Mouse (Mus musculus): ENCODE data around the gene Ppp1r9a.

Ppp1r9a gene

GRCm38 (mm10) chr6:5005491-5006275, 103.0 kb downstream of the Ppp1r9a start:
- DNase-seq (ENCODE audit: low read depth in 1 of 2, low spot score in 2 of 2) = no peak

DNA sequence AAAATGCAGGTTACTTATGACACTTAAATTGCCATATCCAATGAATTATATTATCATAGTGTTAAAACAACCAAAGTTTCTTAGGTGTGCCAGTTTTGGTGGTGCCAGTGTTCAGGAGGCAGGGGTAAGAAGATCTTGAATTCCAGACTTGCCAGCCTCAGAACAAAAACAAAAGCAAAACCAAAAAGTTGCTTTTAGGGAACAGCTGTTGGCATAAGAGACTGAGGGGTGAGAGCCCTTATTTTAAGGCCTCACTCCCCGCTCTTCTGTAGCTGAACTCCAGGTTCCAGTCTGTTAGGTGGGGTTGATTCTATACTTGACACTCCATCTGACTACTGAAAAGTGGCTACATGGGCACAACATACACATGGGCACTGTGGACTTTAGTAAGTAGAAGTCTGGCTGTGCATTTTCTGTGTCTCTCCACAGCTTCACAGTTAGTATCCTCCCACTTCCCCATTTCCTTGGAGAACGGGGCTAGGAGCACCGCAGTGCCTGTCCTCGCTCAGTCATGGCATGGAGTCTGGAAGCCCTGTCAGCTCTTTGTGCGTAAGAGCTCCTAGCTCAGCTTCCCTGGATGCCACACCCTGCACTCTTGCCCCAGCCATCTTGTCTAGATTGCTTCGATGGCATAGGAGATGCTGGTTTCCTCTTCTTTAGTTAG, 103.7 kb downstream of the Ppp1r9a start:
- DNase-seq (ENCODE audit: low read depth in 1 of 2, low spot score in 2 of 2) = peak in 1 of 2 experiments; percentile 5

GRCm38 (mm10) chr6:5008166-5008565, 105.4 kb downstream of the Ppp1r9a start:
- no peak for DNase-seq (ENCODE audit: low read depth in 1 of 2, low spot score in 2 of 2)

DNA sequence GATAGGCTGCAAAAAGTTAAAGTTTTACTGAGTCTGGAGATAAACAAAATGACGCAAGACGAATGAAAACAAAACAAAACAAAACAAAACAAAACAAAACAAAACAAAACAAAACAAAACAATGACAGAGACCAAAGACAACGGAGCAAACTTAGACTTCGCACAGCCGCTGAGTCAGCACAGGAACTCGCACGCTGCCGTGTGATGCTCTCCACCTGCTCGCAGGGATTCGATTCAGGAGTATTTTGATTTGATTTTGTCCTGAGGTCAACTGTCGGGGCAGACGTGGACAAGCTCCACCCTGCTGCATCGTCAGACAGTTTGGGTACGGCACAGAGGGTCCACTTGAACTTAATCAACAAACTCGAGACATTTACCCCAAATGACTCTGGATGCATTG, 105.9 kb downstream of the Ppp1r9a start:
- DNase-seq (ENCODE audit: low read depth in 1 of 2, low spot score in 2 of 2) = no peak

DNA sequence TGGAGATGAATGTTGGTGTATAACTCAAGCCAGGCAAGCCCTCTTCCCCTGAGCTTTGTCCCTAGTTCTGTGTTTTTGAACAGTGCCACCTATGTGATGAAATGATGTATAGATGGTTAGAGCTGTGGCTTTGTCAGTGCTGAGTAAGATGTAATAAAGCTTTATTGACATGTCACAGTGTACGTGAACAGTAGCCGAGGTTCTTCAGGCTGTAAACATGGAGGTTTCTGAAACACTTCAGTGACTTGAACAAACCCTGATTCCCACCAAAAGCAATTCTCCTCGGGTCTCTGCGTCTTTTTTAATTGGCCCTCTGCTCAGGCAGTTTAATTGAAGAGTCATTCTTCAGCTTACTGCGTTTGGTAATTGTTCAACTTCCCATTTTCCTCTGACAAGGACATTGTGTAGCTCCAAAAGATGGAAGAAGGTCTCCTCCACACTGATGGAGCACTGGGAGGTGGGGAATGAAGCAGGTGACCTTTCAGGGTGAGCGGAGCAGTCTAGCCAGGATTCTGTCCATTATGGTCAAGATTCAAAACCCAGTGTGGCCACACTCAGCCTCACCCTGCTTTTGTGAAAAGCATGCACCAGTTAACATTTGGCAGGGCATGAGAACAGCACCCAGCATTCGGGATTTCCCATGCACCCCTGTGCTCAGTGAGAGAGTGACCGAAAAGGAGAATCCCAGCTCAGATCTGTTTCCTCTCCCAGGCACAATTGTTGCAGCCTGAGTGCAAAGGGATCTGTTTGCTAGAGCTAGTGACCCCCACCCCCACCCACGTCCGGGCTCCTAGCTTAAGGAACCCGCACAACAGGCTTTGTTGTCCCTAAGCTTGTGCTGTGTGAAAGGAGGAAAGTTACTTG, 108.1 kb downstream of the Ppp1r9a start:
- DNase-seq (ENCODE audit: low read depth in 1 of 2, low spot score in 2 of 2) = no peak

GRCm38 (mm10) chr6:5012794-5013193, 110.1 kb downstream of the Ppp1r9a start:
- DNase-seq (ENCODE audit: low read depth in 1 of 2, low spot score in 2 of 2) = no peak

- no peak for DNase-seq (ENCODE audit: low read depth in 1 of 2, low spot score in 2 of 2)
Observed at GRCm38 (mm10) chr6:5014567-5014966, 111.8 kb downstream of the Ppp1r9a start.

- no peak for DNase-seq (ENCODE audit: low read depth in 1 of 2, low spot score in 2 of 2)
Observed at GRCm38 (mm10) chr6:5015173-5015572, 112.5 kb downstream of the Ppp1r9a start.

DNA sequence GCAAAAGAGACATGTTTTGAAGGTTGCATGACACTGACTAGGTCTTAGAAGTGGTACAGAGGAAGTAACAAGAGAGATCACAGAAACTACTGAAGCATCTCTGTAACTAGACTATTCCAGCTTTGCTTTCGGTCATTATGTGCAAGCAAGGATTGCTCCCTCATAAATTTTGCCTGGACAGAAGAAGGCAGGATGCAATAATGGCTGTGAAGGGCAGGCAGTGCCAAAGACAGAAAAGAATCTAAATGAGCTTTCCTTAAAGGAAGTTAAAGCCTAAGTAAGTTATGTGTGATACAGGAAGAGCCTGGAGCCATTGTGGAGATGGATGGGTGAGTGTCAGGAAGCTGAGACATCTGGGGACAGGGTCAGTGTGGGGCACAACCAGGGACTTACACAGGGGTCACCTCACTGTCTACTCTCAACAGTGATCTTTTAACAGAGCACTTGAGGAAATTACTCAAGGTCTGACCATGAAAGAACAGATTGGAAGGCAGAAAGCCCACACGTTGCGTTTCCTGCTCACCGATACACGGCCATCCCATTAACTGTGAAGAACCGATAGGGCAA, 115.3 kb downstream of the Ppp1r9a start:
- no peak for DNase-seq (ENCODE audit: low read depth in 1 of 2, low spot score in 2 of 2)

DNA sequence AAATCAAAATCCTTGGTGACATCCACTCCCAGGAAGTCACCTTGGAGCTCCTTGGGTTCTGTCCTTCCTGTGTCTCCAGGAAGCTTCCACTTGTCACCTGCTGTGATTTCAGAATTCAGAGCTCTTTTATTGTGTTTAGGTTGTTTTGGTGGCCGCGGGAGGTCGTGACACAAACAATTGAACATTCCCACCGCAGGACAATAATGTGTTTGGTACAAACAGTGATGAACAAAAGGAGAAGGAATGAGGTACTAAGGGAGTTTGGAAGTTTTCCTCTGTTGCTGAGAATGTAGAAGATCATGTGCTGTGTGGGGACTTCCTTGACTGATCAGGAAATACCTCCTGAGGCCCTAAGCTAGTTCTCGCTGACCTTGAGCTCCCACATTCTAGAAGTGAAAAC, 116.5 kb downstream of the Ppp1r9a start:
- no peak for DNase-seq (ENCODE audit: low read depth in 1 of 2, low spot score in 2 of 2)

DNA sequence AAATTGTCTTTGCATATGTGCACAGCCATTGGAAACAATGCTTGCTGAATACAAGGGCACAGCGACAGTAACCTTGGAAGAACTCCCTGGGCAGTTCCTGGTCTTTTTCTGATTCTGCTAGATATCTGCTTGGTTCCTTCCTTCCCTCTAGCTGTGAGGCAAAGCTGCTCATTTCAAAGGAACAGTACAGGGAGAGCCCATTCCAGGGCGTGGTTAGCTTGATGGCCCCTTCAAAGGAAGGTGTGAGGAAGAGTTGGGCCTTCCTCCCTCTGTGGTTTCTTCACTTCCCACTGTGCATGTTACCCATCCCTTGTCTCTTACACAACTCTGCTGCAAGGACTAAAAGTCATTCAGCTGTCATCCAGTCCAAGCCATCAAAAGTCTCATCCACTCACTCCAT, 117.3 kb downstream of the Ppp1r9a start:
- no peak for DNase-seq (ENCODE audit: low read depth in 1 of 2, low spot score in 2 of 2)

- no peak for DNase-seq (ENCODE audit: low read depth in 1 of 2, low spot score in 2 of 2)
Observed at GRCm38 (mm10) chr6:5020510-5020909, 117.8 kb downstream of the Ppp1r9a start.

- DNase-seq (ENCODE audit: low read depth in 1 of 2, low spot score in 2 of 2) = no peak
Observed at GRCm38 (mm10) chr6:5022677-5023076, 120.0 kb downstream of the Ppp1r9a start.

DNA sequence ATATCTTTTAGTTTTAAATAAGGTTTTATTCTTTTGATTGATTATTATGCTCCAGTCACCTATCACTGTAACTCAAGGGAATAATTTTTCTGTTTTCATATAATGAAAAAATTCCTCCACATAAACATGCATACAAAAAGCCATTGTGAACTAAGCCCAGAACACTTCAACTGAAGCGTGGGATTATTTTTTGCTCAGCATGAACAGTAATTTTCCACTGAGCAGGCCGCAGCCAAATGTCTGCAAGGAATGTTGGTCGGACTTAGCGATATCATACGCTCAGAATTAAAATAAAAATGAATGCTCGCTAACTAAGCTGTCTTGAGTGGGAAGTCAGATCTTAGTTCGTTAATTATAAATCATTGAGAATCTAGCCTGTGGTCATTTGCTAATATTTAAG, 122.2 kb downstream of the Ppp1r9a start:
- no peak for DNase-seq (ENCODE audit: low read depth in 1 of 2, low spot score in 2 of 2)

- DNase-seq (ENCODE audit: low read depth in 1 of 2, low spot score in 2 of 2) = no peak
Observed at GRCm38 (mm10) chr6:5026772-5027171, 124.1 kb downstream of the Ppp1r9a start.

GRCm38 (mm10) chr6:5027213-5027612, 124.5 kb downstream of the Ppp1r9a start:
- no peak for DNase-seq (ENCODE audit: low read depth in 1 of 2, low spot score in 2 of 2)

GRCm38 (mm10) chr6:5027801-5028200, 125.1 kb downstream of the Ppp1r9a start:
- no peak for DNase-seq (ENCODE audit: low read depth in 1 of 2, low spot score in 2 of 2)

- no peak for DNase-seq (ENCODE audit: low read depth in 1 of 2, low spot score in 2 of 2)
Observed at GRCm38 (mm10) chr6:5029205-5029927, 126.6 kb downstream of the Ppp1r9a start.

DNA sequence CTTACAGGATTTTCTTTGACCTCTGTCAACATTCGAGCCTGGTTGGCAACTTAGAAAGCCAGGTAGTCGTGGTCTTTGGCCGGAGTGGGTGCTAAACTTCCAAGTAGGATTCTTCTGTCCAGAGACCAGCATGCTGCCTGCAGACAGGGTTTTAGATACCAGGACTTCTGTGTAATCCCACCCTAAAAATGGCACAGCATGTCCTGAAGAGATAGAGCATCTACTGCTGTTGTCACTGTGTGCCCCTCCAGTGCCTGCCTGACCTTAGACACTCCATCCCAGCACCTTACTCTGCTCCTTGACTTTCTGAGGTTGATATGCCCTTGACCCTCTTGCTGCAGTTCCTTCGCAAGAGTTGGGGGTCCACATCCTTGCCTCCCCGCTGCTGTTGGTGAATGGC, 127.2 kb downstream of the Ppp1r9a start:
- DNase-seq (ENCODE audit: low read depth in 1 of 2, low spot score in 2 of 2) = no peak

GRCm38 (mm10) chr6:5032986-5033633, 130.4 kb downstream of the Ppp1r9a start:
- no peak for DNase-seq (ENCODE audit: low read depth in 1 of 2, low spot score in 2 of 2)
